Mouse (Mus musculus): ENCODE measurements around the gene Nuak1.

GRCm38 (mm10) chr10:84388357-84389141, 51.8 kb downstream of the Nuak1 start:
- no peak for TF ChIP-seq CTCF (IDR thresholded peaks at IDR 0.05; ENCODE audit: extremely low read depth, insufficient read depth, low read length)
- no peak for TF ChIP-seq POLR2A (IDR thresholded peaks at IDR 0.05; ENCODE audit: extremely low read depth, insufficient read depth, low read length)
